Mouse (Mus musculus) skeletal muscle tissue, postnatal 0 days (tissue): ENCODE data around the gene Rgs9bp. TPM values are rescaled to one million over a fixed set of nuclear protein-coding genes. Genes with fewer than 3 reads are reported as not detected.

ENCODE experiments used
- polyA plus RNA-seq: library from polyadenylated mRNA; unstranded; fragments of >200 nt; fragmentation: Nextera tagmentation; extraction: Ambion mirVana; gene quantifications from 2 replicates; pipeline ENCODE4 v1.2.1, GENCODE M21; 2015

The Rgs9bp gene
- 0.13 and 0.21 TPM in 2 replicates for polyA plus RNA-seq

GRCm38 (mm10) chr7:35585191-35586054 is at the start of gene Rgs9bp:
TSS of gene Rgs9bp (minus strand) at chr7:35585582.

GRCm38 (mm10) chr7:35586055-35586905 is 898 bp upstream of the Rgs9bp start, which contains the start of gene Ankrd27:
TSS of gene Ankrd27 (plus strand) at chr7:35586244.

GRCm38 (mm10) chr7:35556205-35556603 is 29.2 kb downstream of the Rgs9bp start, which contains the start of gene Nudt19:
TSS of gene Nudt19 (minus strand) at chr7:35556304.

GRCm38 (mm10) chr7:35537562-35537961 is 47.8 kb downstream of the Rgs9bp start, which contains the start of gene Tdrd12:
TSS of gene Tdrd12 (minus strand) at chr7:35537745.

Other genes starting within 250 kb of the Rgs9bp start
- gene Faap24, start 188.7 kb downstream of the Rgs9bp start, polyA plus RNA-seq = 3.9 and 6.5 TPM in 2 replicates
- gene Cep89, start 188.5 kb downstream of the Rgs9bp start, polyA plus RNA-seq = 12.4 and 14.7 TPM in 2 replicates
- not detected in 2 replicates for gene Slc7a9, start 136.8 kb downstream of the Rgs9bp start, polyA plus RNA-seq
- 0.13 and 0.14 TPM in 2 replicates for gene Tdrd12, start 47.8 kb downstream of the Rgs9bp start, polyA plus RNA-seq
- gene Nudt19, start 29.3 kb downstream of the Rgs9bp start, polyA plus RNA-seq = 38.9 and 41.1 TPM in 2 replicates
- 13.9 and 14.5 TPM in 2 replicates for gene Ankrd27, start 662 bp upstream of the Rgs9bp start, polyA plus RNA-seq
- 275 and 285 TPM in 2 replicates for gene Pdcd5, start 61.9 kb upstream of the Rgs9bp start, polyA plus RNA-seq
- gene Dpy19l3, start 168.9 kb upstream of the Rgs9bp start, polyA plus RNA-seq = 7.3 and 11.2 TPM in 2 replicates
- gene Zfp507, start 217.4 kb upstream of the Rgs9bp start, polyA plus RNA-seq = 6.5 and 7.5 TPM in 2 replicates